Mouse (Mus musculus): Measurements from ENCODE around the gene Rasgrp1.

DNA sequence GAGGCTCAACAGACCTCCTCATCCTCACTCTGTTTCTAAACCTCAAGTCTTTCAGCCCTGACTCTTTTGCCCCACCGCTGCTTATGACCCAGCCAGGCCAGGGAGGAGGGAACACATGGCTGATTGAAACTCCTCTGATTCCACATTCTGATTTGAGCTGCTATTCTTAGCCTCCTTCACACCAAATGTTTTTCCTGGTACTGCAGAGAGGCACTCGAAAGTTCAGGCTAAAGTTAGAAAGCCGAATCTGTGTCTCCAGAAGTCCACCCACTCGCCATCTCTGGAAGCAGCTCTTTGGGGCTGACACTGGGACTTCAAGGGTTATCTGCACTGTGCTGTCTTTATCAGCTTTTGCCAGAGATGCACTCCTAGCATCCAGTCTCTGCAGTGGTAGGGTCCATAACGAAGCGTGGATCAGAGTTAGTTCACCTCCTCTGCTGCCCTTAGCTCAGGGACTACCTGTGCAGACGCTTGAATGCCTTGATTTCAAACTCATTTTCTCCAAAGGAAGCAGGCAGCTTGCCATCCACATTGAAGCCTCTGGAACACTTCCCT, 43.3 kb upstream of the Rasgrp1 start:
- no peak for TF ChIP-seq CTCF (IDR thresholded peaks at IDR 0.05)
- no peak for TF ChIP-seq EP300 (IDR thresholded peaks at IDR 0.05; ENCODE audit: insufficient read depth, low read depth, low read length)
